Mouse (Mus musculus) lung, postnatal 25 days (tissue): Measurements from ENCODE around the gene Fgr.
"Not testable (repeated sequence)": the region's sequence is repeated elsewhere in the genome, so short reads cannot be mapped to it uniquely, and the experiment has no call there.

Experiments
- DNase-seq: peaks from one replicate; pipeline ENCODE4 v3.0.0; 2022; ENCODE audit warnings: low spot score

The Fgr gene

DNA sequence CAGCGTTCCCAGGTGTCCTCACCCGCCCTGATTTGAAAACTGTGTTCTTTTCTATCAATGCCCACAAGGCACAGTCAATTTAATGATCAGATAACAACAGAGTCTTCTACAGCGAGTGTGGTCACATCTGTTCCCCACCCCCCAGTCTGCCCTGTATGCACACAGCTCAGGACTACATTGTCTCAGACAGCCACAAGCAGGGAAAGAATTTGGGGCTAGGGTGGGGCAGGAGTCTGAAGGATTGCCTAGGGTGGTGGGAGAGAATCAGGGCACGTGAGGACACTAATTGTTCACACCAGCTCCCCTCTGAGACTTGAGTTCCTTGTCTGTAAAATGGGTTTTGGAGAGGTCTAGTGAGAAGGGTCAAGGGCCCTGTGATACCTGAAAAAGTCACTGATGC, 19.7 kb downstream of the Fgr start:
- DNase-seq: no peak

DNA sequence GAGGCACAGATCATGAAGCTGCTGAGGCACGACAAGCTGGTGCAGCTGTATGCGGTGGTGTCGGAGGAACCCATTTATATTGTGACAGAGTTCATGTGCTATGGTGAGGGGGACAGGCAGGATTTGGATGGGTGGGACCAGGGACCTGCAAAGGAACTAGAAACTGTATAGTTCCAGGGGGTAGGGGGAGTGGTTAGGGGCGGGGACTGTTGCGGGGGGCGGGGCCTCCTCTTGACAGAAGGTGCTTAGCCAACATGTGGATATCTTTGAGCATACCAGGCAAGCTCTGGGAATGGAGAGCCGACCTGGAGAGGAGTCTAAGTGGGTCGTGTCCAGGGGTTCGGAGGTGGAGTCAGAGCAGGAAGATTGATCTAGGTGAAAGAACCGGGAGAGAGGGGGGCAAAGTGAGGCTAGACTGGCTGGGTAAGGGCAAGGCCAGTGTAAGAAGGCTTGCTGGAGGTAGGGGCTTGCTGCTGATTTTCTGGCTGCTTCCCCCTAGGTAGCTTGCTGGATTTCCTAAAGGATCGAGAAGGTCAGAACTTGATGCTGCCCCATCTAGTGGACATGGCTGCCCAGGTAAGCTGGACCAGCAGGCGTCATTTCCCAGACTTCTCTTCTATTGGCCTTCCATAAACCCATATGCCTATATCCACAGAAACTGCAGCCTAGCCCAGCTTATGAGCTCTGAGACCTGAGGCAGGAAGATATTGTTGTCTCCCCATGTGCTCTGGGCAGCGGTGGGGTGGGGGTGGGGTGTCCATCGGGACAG, 23.8 kb downstream of the Fgr start:
- DNase-seq: no peak

DNA sequence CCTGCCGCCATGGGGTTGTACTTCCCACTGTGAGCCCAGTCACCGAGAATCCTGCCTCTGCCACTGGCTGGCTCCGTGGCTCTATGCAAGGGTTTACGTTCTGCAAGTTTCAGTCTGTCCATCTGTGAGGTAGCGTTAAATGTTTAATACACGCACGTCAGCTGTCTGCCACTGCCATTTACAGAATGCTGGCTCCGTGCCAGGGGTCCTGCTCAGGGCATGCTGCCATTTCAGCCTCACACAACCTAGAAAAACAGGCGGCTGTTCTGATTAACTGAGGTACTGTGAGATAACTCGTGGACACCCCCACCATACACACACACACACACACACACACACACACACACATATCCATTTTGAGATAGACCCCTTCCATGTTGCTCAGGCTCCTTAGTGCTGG, 29.0 kb downstream of the Fgr start:
- DNase-seq: no peak

DNA sequence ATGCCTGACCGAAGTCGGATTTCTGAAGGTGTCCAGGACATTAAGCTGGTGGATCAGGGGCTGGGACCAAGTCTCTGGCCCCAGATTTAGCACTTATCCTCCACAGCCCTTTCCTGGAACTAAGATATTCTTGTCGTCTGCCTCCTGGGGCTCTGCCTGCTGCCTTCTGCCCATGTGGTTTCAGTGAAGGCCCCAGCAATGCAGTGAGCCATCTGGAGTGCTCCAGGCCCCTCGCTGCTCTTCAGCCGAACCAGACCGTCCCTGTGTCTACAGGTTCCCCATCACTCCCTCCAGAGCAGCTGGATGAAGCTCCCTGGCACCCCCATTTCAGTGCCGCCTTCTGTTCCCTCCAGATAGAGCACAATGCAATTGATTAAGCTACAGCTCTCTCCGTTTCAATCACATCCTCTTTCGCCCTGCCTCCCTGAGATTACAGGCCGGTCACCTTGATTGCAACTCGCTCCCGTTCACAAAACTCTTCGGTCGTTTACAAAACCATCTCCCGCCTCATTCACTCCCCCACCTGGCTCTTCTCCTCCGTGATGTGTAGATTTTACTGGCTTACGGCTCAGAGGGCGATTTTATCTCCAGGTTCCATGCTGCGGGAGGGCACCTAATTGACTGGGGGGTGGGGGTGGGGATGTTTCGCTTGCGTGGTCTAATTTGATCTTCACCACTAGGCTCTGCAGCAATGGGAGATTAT, 29.6 kb downstream of the Fgr start:
- DNase-seq: no peak

DNA sequence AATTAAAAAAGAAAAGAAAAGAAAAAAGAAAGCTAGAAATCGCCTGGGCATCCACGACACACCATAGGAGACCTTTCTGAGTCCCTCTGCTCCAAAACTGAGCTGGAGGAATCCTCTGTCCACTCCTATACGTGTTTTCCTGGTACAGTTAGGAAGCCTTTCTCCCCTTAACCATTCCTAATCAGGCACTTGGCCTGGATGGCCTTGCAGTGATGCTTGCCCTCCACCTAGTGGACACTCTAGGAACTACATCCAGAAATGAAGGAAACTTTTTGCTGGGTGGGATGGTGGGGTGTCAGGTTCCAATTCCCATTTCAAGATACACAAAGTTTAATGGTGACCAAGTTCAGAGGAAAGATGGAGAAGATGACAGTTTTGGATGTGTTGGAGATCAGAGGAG, 31.3 kb downstream of the Fgr start:
- peak; percentile 82 for DNase-seq

DNA sequence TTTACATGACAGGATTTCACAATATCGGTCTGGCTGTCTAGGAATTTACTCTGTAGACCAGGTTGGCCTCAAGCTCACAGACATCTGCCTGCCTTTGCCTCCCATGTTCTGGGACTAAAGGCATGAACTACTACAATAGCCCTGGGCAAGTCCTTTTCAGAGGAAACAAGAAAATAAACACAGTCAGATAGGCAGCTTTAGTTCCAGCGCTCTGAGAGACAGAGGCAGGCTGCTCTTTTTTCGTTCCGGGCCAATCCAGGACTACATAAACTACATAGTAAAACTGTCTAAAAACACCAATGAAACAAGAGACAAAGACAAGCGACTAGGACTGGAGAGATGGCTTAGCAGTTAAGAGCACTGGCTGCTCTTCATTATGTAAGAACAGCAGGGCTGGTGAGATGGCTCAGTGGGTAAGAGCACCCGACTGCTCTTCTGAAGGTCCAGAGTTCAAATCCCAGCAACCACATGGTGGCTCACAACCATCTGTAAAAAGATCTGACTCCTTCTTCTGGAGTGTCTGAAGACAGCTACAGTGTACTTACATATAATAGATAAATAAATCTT, 32.1 kb downstream of the Fgr start:
- not testable (repeated sequence) for DNase-seq

DNA sequence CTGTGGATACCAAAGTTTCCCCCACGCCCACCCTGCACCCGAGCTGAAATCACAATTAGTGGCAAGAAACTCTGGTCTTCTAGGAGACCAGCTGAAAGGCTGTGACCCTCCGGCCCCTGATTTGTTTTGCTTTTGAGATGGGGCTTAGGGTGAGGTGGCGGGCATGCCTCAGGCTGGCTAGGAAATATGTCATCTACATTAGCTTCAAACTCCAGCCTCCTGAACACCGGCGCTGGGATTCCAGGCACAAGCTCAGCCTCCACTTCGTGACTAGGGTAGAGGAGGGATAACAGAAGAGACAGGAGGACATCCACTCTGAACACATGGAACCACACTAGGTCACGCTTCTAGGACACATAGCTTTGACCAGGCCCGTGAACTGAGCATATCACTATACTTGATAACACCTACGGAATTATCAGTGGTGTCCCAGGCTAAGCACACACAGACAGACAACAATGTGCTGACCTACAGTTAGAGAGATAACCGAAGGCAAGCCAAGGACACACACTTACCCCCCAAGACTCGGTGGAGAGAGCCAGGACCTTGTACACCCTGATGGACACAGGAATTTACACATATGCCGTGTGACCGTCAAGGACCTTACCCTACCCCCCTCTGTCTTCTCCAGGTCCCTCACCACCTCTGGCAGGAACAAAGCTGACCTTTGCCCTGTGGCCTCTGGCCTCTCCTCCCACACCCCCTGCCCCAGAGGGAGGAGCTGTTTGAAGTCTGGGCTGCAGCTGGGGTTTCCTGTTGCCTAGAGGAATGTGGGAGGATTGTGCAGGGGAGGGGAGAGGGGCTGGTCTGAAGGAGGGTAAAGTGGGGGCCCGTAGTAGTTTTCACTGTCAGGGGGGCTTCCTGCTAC, 33.9 kb downstream of the Fgr start:
- no peak for DNase-seq

DNA sequence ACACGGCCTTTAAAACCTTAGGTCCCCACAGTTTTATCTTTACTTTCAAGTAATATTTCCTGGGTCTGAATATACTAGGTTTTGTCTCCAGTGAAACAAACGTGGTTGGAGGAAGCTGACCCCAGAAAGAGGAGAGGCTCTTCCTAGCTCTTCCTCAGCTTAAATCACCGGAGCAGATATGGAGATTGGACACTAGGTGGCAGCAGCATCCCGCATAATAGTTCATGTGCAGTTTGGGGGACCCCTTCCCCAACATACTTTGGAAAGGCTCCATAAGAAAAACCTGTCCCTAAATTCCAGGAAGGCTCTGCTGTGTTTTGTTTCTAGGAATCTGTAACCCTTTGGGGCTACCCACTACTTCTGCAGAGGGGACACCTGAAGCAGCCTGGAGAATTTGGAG, 35.2 kb downstream of the Fgr start:
- peak; percentile 73 for DNase-seq

DNA sequence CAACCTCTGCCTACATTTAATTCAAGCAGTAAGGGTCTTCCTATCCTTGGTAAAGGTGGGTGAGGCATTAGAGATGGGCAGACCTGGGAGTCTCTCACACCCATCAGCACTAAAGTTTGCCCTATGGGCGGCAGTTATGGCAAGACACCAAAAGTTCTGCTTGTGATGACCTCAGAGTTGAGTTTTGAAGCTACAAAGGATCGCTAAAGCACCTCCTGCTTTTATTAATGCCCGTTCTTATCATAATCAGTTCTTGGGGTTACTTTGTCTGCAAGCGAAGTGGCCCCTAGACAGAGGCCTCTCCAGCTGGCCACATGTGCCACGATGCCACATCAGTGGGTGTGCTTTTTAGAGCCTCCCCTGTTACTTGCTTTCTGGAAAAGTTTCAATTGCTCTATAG, 35.8 kb downstream of the Fgr start:
- no peak for DNase-seq

DNA sequence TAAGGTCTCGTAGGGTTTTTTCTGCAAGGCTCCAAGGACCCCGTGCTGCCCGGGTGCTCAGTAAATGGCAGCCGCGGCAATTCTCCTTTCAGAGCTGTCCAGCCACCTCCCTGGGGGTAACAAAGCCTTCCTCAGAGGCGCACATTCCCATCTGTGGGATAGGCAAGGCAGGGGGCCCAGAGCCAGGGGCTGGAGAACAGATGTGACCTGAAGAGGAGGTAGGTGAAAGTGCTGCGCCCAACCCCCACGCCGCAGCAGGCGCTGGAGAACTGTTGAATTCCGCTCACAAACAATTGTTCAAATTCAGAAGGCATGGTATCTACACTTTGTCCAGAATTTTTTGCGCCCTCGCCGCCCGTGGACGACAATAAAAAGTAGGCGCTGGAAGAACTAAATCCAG, 36.7 kb downstream of the Fgr start:
- DNase-seq: no peak

DNA sequence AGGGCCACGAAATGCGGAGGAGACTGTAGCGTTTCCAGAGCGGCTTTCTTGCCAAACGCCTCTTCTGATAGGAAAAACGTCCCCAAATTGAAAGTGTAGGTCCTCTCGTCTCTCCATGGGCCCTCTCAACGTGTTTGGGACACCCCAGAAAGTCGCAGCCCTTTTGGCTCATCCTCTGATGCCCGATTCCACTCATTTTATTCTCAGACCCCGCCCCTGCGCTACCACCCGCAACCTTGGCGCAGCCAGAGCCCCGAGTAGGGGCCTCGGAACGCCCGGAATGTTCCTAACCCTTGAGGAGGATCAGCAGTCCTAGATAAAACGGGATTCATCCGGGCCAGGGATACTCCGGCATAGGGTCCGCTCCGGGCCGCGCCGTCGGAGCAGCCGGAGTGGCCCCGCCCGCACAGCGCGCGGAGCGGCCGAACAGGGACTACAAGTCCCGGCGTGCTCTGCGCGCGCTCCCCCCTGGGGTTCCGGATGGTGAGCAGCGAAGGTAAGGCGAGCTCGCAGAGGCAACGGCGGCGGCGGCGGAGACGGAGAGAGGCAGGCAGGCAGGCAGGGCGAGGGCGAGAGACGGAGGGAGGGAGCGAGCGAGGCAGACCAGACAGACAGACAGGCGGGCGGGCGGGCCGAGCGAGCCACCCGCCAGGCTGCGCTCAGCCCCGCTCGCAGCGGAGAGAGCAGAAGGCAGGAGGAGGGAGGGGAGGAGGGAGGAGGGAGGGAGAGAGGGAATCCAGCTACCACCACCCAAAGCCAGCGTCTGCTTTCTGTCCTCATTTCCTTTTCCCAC, 37.3 kb downstream of the Fgr start, which contains the start of gene Ahdc1:
TSS of gene Ahdc1 (plus strand) at position 233 of the 793 bp plus-strand sequence.
- peak; percentile 94 for DNase-seq

DNA sequence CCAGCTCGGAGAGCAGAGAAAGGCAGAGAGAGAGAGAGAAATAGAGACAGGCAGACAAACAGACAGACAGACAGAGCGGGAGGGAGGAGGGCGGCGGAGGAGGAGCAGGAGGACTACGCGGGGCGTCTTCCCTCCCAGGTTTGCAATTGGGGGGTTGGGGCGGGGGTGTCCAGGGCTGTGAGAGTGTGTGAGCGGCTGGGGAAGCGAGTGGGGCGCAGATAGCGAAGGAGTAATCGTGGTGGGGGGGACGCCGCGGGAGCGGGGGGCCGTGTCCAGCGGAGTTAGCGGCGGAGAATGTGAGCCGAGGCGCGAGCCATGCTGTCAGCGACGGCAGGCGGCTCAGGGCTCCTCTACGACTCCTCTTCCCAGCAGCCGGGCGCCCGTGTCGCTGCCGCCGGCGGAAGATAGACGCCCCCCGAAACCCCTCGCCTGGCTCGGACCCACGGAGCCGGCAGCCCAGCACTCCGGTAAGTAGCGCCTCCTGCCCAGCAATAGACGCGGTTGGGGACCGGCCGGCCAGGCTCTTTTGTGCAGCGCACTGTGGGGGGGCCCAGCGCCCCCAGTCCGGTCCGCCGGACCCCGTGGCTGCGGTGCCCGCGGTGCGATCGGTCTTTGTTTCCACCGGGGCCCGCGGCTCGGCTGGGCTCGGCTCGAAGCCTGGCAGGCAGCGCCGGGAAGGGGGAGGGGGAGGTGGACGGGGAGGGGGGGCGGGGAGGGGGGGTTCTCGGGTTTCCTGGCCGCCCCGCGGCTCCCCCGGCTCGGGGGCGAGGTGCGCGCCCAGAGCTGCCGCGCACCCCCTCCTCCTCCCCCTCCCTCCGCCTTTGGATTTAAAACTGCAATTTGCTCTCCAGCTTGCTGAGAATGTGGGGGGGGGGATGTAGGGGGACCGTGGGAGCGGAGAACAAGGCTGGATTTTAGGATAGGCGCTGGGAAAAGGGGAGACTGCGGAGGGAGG, 38.2 kb downstream of the Fgr start:
- no peak for DNase-seq

DNA sequence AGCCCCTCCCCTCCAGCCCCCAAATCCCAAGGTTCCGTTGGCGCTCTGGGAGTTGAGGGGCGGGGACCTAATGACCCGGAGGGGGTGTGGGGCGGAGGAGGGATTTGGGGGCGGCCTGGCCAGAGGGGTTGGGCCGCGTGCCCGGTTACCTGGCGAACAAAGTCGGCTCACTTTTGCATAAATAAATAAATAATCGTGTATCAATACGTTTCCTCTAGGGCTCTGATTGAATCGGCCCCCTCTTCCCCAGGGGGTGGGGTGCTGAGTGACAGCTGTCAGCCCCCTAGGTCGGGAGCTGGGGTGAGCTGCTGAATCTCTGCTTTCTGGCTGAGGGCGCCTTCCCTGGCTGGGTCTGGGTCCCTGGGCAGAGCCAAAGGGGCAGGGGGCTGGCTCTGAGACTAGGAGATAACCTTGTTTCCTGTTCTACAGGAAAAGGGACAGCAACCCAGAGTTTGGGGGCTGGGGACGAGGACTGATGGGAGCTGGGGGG, 38.9 kb downstream of the Fgr start:
- DNase-seq: no peak

DNA sequence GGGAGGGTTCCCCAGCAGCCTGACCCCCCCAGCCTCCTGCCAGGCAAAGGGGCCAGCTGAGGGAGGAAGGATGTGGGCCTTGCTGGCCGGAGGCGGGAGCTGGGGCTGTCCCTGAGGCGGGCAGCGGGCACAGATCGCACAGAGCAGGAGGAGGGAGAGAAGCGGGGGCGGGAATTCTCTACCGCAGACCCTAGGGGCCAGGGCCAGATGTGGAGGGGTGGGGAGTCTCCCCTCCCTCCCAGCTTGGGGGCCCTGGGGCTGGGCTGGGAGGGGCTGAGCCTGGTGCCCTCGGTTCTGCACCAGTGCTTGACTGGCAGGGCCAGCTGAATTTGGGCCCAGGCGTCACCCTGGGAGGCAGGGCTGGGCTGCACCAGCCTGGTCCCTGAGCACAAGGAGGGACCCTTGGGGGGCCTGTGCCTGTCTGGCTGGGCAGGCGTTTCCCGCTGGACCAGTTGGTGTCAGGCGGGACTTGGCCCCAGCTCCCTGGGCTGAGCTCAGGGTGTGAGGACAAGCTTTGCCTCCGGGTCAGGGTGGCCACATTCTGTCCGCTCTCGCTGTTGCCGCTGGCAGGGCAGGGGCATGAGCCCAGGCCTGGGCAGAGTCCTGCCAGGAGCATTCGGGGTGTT, 39.5 kb downstream of the Fgr start:
- DNase-seq: no peak

DNA sequence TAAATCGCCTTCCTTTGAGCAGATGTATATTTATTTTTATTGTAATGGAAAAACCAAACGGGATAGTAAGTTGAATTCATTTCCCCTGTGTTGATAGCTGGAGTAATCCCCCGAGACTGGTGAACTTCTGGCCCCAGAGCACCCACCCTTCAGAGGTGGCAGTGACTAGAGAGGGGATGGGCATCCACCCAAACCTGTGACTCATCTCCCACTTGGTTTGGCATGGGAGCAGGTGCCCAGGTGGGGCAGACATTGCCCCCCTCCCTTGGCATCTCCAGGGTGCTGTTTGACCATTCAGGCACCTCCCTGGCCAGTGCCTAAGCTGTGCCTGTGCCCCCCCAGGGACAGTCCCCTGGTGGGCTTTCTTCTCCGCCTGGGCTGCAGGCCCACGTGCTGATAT, 40.2 kb downstream of the Fgr start:
- DNase-seq: no peak

DNA sequence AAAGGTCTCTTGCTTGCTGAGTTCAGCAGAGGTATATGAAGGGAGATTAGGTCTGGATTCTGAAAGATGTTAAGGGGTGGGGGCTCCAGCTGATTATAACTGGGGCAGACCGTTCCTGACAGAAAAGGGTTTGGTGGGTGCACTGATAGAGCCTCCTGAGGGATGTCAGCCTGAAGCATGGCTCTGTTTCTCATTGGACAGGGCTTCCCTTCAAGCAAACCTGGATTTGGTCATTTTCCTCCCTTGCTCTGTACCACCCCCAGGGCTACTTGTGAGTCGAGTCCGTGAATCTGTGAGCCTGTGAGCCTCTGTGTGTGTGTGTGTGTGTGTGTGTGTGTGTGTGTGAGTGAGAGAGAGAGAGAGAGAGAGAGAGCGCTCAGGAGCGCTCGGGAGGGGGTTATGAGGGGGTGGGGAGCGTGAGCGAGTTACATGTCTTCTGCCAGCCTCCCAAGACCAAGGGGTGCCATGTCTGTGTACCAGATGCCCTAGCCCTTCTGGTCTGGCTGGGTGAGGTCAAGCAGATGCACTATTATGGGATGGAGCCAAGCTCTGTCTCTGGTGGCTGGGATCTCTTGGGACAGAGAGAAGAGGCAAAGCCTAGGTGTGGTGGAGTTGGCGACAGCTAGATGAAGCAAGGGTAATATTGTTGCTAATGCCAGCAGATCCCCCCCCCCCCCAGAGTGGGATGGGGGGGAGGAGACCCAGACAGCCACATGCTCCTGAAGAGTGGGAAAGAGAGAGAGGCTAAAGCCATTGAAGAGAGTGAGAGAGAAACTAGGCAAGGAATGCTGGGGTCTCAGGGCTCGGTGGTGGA, 41.2 kb downstream of the Fgr start:
- no peak for DNase-seq

DNA sequence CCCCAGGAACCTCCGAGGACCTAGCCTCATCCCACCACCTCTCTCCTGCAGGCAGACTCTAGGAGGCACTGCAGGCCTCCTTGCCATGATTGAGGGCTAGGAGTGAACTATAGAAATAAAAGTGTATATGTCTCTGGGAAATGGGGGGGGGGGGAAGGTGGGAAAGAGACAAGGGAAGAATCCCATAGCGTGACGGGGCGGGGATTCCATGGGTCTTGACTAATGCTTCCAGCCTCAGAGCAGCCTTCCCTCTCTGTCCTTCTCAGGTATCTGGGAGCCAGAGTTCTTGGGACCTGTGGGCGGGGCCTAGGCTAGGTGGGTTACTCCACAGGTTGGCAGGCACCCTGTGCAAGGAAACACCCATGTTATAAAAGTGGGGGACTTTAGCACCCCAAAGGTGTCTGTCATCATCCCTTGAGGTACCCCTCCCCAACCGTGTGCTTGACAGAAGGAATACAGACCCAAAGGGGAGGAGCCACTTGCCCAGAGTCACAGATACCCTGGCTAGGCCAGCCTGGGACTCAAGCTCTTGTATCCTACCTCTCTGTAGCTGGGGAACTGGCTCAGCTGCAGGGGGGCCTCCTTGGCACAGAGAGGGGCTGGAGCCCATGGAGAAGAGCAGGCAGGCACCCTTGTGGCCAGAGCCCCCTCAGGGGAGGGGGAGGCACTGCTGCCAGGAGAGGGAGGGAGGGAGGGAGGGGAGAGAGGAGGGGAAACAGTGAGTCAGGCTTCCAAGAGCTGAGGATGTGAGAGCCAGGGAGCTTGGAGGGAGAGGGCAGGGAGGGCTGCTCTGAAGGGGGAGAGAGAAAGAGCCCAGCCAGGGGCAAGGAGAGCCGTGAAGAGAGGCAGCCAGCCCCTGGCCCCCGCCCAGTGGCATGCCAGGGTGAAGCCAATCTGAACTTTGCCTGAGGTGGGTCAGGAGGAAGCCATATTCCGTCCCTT, 42.1 kb downstream of the Fgr start:
- DNase-seq: no peak
